Mouse (Mus musculus) yolk sac, embryonic 10.5 days (tissue): Measurements from ENCODE around the gene Lipo1.
"Not testable (repeated sequence)": the region's sequence is repeated elsewhere in the genome, so short reads cannot be mapped to it uniquely, and the experiment has no call there.

ENCODE experiments used
- DNase-seq: peaks from one replicate; pipeline ENCODE4 v3.0.0-alpha.2; 2017; ENCODE audit warnings: low spot score

The Lipo1 gene

GRCm38 (mm10) chr19:33787359-33787758 is at the start of gene Lipo1:
TSS of gene Lipo1 (minus strand) at chr19:33787459.
- DNase-seq = not testable (repeated sequence)

GRCm38 (mm10) chr19:33786576-33787277 is 532 bp downstream of the Lipo1 start:
- no peak for DNase-seq

GRCm38 (mm10) chr19:33761287-33762086 is 25.8 kb downstream of the Lipo1 start, which contains the start of gene Lipo3:
TSS of gene Lipo3 (minus strand) at chr19:33761951.
- peak; percentile 1 for DNase-seq

GRCm38 (mm10) chr19:33751259-33751658 is 36.0 kb downstream of the Lipo1 start, which contains the start of gene Lipo2:
TSS of gene Lipo2 (minus strand) at chr19:33751359.
- DNase-seq = not testable (repeated sequence)
